Mouse (Mus musculus) MEL (cell line): ENCODE measurements around the gene Fance. TPM values are rescaled to one million over a fixed set of nuclear protein-coding genes. Genes with fewer than 3 reads are reported as not detected.

Experiments used
- DNase-seq: peaks from one replicate; pipeline ENCODE4 v3.0.0; 2011; ENCODE audit warnings: low read depth, low spot score
- H3K27ac ChIP-seq: 2 replicates; pipeline ENCODE4 v1.5.1; 2012; ENCODE audit warnings: low read depth, mild to moderate bottlenecking, control low read depth, low read length, moderate library complexity; ENCODE audit not compliant: control insufficient read depth
- H3K27me3 ChIP-seq, 2 experiments: fragments of 150-350 bp in 1 of 2; sonication (generic) in 1 of 2; 2 replicates each; pipeline ENCODE4 v1.6.1; 2012; ENCODE audit warnings: low read length in 2 of 2, mild to moderate bottlenecking in 2 of 2, improper control_type of control experiment in 1 of 2, moderate library complexity in 1 of 2; ENCODE audit not compliant: insufficient read depth in 2 of 2, control insufficient read depth in 1 of 2
- H3K36me3 ChIP-seq, 2 experiments: 2 replicates each; pipeline ENCODE4 v1.6.1; 2012 to 2014; ENCODE audit warnings: low read length in 2 of 2, improper control_type of control experiment in 1 of 2, inconsistent platforms in 1 of 2, mild to moderate bottlenecking in 1 of 2; ENCODE audit not compliant: insufficient read depth in 2 of 2, control insufficient read depth in 1 of 2
- H3K4me1 ChIP-seq, 2 experiments: fragments of 150-350 bp in 1 of 2; sonication (generic) in 1 of 2; 2 replicates each; pipeline ENCODE4 v1.6.1; 2012; ENCODE audit warnings: low read length in 2 of 2, improper control_type of control experiment in 1 of 2, mild to moderate bottlenecking in 1 of 2; ENCODE audit not compliant: insufficient read depth in 2 of 2, control insufficient read depth in 1 of 2
- H3K4me3 ChIP-seq, 2 experiments: fragments of 150-350 bp in 1 of 2; sonication (generic) in 1 of 2; 2 replicates each; pipeline ENCODE4 v1.5.1; 2012; ENCODE audit warnings: low read depth in 2 of 2, low read length in 2 of 2, mild to moderate bottlenecking in 2 of 2, moderate library complexity in 2 of 2, control low read depth in 1 of 2, improper control_type of control experiment in 1 of 2; ENCODE audit not compliant: control insufficient read depth in 1 of 2, insufficient read depth in 1 of 2
- H3K79me2 ChIP-seq: 2 replicates; pipeline ENCODE4 v1.6.1; 2012; ENCODE audit warnings: mild to moderate bottlenecking, low read length, moderate library complexity; ENCODE audit not compliant: control insufficient read depth, poor library complexity, insufficient read depth
- H3K9ac ChIP-seq: 2 replicates; pipeline ENCODE4 v1.6.1; 2012; ENCODE audit warnings: low read depth, mild to moderate bottlenecking, control low read depth, low read length, moderate library complexity; ENCODE audit not compliant: control insufficient read depth, poor library complexity, severe bottlenecking
- H3K9me3 ChIP-seq: fragments of 150-350 bp; sonication (generic); replicated peaks from 2 replicates; pipeline ENCODE4 v1.6.1; 2012; ENCODE audit warnings: mild to moderate bottlenecking, low read length, improper control_type of control experiment, moderate library complexity; ENCODE audit not compliant: insufficient read depth
- ELF1 ChIP-seq: IDR thresholded peaks from 2 replicates; pipeline ENCODE4 v1.6.1; 2014; ENCODE audit warnings: low read depth, mild to moderate bottlenecking, inconsistent platforms, low read length, improper control_type of control experiment, moderate library complexity
- ETS1 ChIP-seq: IDR thresholded peaks from 2 replicates; pipeline ENCODE4 v1.6.1; 2012; ENCODE audit warnings: low read depth, mild to moderate bottlenecking, inconsistent platforms, low read length, improper control_type of control experiment, moderate library complexity
- GABPA ChIP-seq: IDR thresholded peaks from 2 replicates; pipeline ENCODE4 v1.6.1; 2012; ENCODE audit warnings: low read depth, mild to moderate bottlenecking, inconsistent platforms, low read length, improper control_type of control experiment, moderate library complexity
- HCFC1 ChIP-seq: IDR thresholded peaks from 2 replicates; pipeline ENCODE4 v1.6.1; 2012; ENCODE audit warnings: low read depth, mild to moderate bottlenecking, inconsistent platforms, low read length, improper control_type of control experiment, moderate library complexity
- JUND ChIP-seq: IDR thresholded peaks from 2 replicates; pipeline ENCODE4 v1.6.1; 2011; ENCODE audit warnings: low read depth, mild to moderate bottlenecking, improper control_type of control experiment, low read length
- MAFK ChIP-seq: IDR thresholded peaks from 2 replicates; pipeline ENCODE4 v1.6.1; 2011; ENCODE audit warnings: low read depth, mild to moderate bottlenecking, low read length, improper control_type of control experiment, borderline replicate concordance
- MAZ ChIP-seq: IDR thresholded peaks from 2 replicates; pipeline ENCODE4 v1.6.1; 2012; ENCODE audit warnings: low read depth, mild to moderate bottlenecking, inconsistent platforms, low read length, improper control_type of control experiment
- MEF2A ChIP-seq: IDR thresholded peaks from 2 replicates; pipeline ENCODE4 v1.6.1; 2014; ENCODE audit warnings: low read depth, mild to moderate bottlenecking, inconsistent platforms, low read length, improper control_type of control experiment; ENCODE audit not compliant: poor library complexity, insufficient replicate concordance, severe bottlenecking; ENCODE audit errors: extremely low read depth
- MXI1 ChIP-seq: IDR thresholded peaks from 2 replicates; pipeline ENCODE4 v1.6.1; 2011; ENCODE audit warnings: mild to moderate bottlenecking, low read depth, low read length, improper control_type of control experiment
- NELFE ChIP-seq: IDR thresholded peaks from 2 replicates; pipeline ENCODE4 v1.6.1; 2011; ENCODE audit warnings: low read depth, low read length, improper control_type of control experiment
- NRF1 ChIP-seq: IDR thresholded peaks from 2 replicates; pipeline ENCODE4 v1.6.1; 2014; ENCODE audit warnings: low read depth, mild to moderate bottlenecking, inconsistent platforms, low read length, improper control_type of control experiment, moderate library complexity; ENCODE audit not compliant: poor library complexity, insufficient read depth, severe bottlenecking
- POLR2A ChIP-seq, 2 experiments: IDR thresholded peaks; 2 replicates each; pipeline ENCODE4 v1.6.1; 2011 to 2012; ENCODE audit warnings: low read length in 2 of 2, mild to moderate bottlenecking in 2 of 2, control low read depth in 1 of 2, improper control_type of control experiment in 1 of 2, low read depth in 1 of 2, moderate library complexity in 1 of 2; ENCODE audit not compliant: control insufficient read depth in 1 of 2, insufficient read depth in 1 of 2, poor library complexity in 1 of 2
- POLR2AphosphoS2 ChIP-seq: IDR thresholded peaks from 2 replicates; pipeline ENCODE4 v1.6.1; 2011; ENCODE audit warnings: low read length, improper control_type of control experiment
- POLR2AphosphoS5 ChIP-seq: IDR thresholded peaks from 2 replicates; pipeline ENCODE4 v1.6.1; 2012; ENCODE audit warnings: low read depth, borderline replicate concordance, mild to moderate bottlenecking, inconsistent platforms, low read length, moderate library complexity, mixed read lengths
- SIN3A ChIP-seq: IDR thresholded peaks from 2 replicates; pipeline ENCODE4 v1.6.1; 2012; ENCODE audit warnings: low read length, improper control_type of control experiment, inconsistent platforms
- TBP ChIP-seq: IDR thresholded peaks from 2 replicates; pipeline ENCODE4 v1.8.0; 2011; ENCODE audit warnings: low read depth, low read length, improper control_type of control experiment
- TCF12 ChIP-seq: IDR thresholded peaks from 2 replicates; pipeline ENCODE4 v1.6.1; 2014; ENCODE audit warnings: low read depth, mild to moderate bottlenecking, inconsistent platforms, low read length, improper control_type of control experiment, moderate library complexity
- USF1 ChIP-seq: IDR thresholded peaks from 2 replicates; pipeline ENCODE4 v1.6.1; 2014; ENCODE audit warnings: low read depth, mild to moderate bottlenecking, inconsistent platforms, low read length, improper control_type of control experiment, moderate library complexity
- ZKSCAN1 ChIP-seq: IDR thresholded peaks from 2 replicates; pipeline ENCODE4 v1.6.1; 2012; ENCODE audit warnings: low read depth, mild to moderate bottlenecking, inconsistent platforms, low read length, improper control_type of control experiment, moderate library complexity
- ZMIZ1 ChIP-seq: IDR thresholded peaks from 2 replicates; pipeline ENCODE4 v1.6.1; 2012; ENCODE audit warnings: low read depth, mild to moderate bottlenecking, inconsistent platforms, low read length, improper control_type of control experiment, moderate library complexity
- ZNF384 ChIP-seq: IDR thresholded peaks from 2 replicates; pipeline ENCODE4 v1.6.1; 2012; ENCODE audit warnings: low read depth, mild to moderate bottlenecking, inconsistent platforms, low read length, improper control_type of control experiment
- polyA plus RNA-seq, 2 experiments: library from polyadenylated mRNA; stranded (reverse) in 1 of 2; unstranded in 1 of 2; fragments of >175 nt in 1 of 2; fragments of >200 nt in 1 of 2; gene quantifications; 2 replicates each; pipeline versions ENCODE4 v1.2.1 to v1.2.4; 2012; ENCODE audit warnings: low replicate concordance in 2 of 2, low read depth in 1 of 2; ENCODE audit not compliant: insufficient read length in 2 of 2, insufficient read depth in 1 of 2, missing spikeins in 1 of 2
- total RNA-seq: library from RNA; depleted of rRNA; stranded (reverse); fragments of 300-350 nt; gene quantifications from 2 replicates; pipeline ENCODE4 v1.2.3, GENCODE M21; 2012; rRNA removed

Gene Fance
- total RNA-seq (46.0 and 51.2 TPM in 2 replicates), polyA plus RNA-seq (100 to 1,000 TPM; 105 to 382 TPM)

GRCm38 (mm10) chr17:28313212-28313879 is at the start of gene Fance:
Fance (plus strand) TSS chr17:28313519.
- peak within 1 kb of the TSS; percentile 93 for H3K27ac ChIP-seq
- peaks cover 8 to 25% of the 10 kb centered on the region in 2 experiments; a peak in 3 of 4 replicates for H3K4me1 ChIP-seq
- no peaks in the 10 kb centered on the region for H3K9me3 ChIP-seq
- peak within 1 kb of the TSS; percentile 99 for H3K9ac ChIP-seq
- TF ChIP-seq ZNF384 (peak; percentile 34; the same call in 1 of the 2 replicates), TCF12 (0 out of 2 replicates have a peak, but pooled peaks have one; percentile 51), ZMIZ1 (peak; percentile 81), TBP (peak; percentile 97), NELFE (peak; percentile 92), POLR2AphosphoS2 (no peak; the same call in 1 of the 2 replicates), MXI1 (peak; percentile 35), JUND (no peak), ZKSCAN1 (no peak), HCFC1 (peak; percentile 75), ELF1 (peak; percentile 82), USF1 (peak; percentile 16; the same call in 1 of the 2 replicates), MAZ (no peak; the same call in 1 of the 2 replicates), POLR2A (IDR thresholded peaks at IDR 0.05; ENCODE audit: control insufficient read depth in 1 of 2, insufficient read depth in 1 of 2, low read depth in 1 of 2, low read length in 2 of 2, poor library complexity in 1 of 2) (peak; percentile 7 to 76; a peak in 2 of 4 replicates), SIN3A (peak; percentile 78), MEF2A (no peak), MAFK (no peak), NRF1 (0 out of 2 replicates have a peak, but pooled peaks have one; percentile 7), GABPA (no peak), ETS1 (0 out of 2 replicates have a peak, but pooled peaks have one; percentile 31), POLR2AphosphoS5 (no peak)
- peaks cover 17% of the 10 kb centered on the region for H3K79me2 ChIP-seq
- peak within 1 kb of the TSS; percentile 94 to 97 for H3K4me3 ChIP-seq
- H3K27me3 ChIP-seq, result no peaks in the 10 kb centered on the region
- peak; percentile 100 for DNase-seq
- H3K36me3 ChIP-seq, result peaks cover 2 to 23% of the 10 kb centered on the region in 2 experiments; a peak in 3 of 4 replicates
